Mouse (Mus musculus): Measurements from ENCODE around the gene Khsrp.
"Not testable (repeated sequence)": the region's sequence is repeated elsewhere in the genome, so short reads cannot be mapped to it uniquely, and the experiment has no call there.

Khsrp gene

GRCm38 (mm10) chr17:57030931-57031660 is at the start of gene Khsrp:
TSS of gene Khsrp (minus strand) at chr17:57031522.
- in situ Hi-C loops (cut with MseI, MboI): no loop called here

- in situ Hi-C loops (cut with MseI, MboI): no loop called here
These were observed 48.6 kb upstream of the Khsrp start for GRCm38 (mm10) chr17:57079919-57080318.

- in situ Hi-C loops (cut with MseI, MboI): no loop called here
These were observed 47.0 kb upstream of the Khsrp start, which contains the start of gene Dennd1c for GRCm38 (mm10) chr17:57078336-57078735. TSS of gene Dennd1c (minus strand) at chr17:57078514.

- in situ Hi-C loops (cut with MseI, MboI): no loop called here
These were observed 45.6 kb upstream of the Khsrp start for GRCm38 (mm10) chr17:57076916-57077315.

GRCm38 (mm10) chr17:57070699-57071098 is 39.4 kb upstream of the Khsrp start:
- in situ Hi-C loops (cut with MseI, MboI): no loop called here

GRCm38 (mm10) chr17:57070272-57070671 is 39.0 kb upstream of the Khsrp start:
- in situ Hi-C loops (cut with MseI, MboI): no loop called here

GRCm38 (mm10) chr17:57066908-57067307 is 35.6 kb upstream of the Khsrp start:
- in situ Hi-C loops (cut with MseI, MboI): no loop called here

GRCm38 (mm10) chr17:57063031-57063430 is 31.7 kb upstream of the Khsrp start:
- in situ Hi-C loops (cut with MseI, MboI): no loop called here

- in situ Hi-C loops (cut with MseI, MboI): no loop called here
These were observed 31.2 kb upstream of the Khsrp start for GRCm38 (mm10) chr17:57062548-57062947.

- in situ Hi-C loops (cut with MseI, MboI): no loop called here
These were observed 30.7 kb upstream of the Khsrp start for GRCm38 (mm10) chr17:57062011-57062521.

GRCm38 (mm10) chr17:57061069-57061468 is 29.7 kb upstream of the Khsrp start:
- in situ Hi-C loops (cut with MseI, MboI): no loop called here

GRCm38 (mm10) chr17:57060231-57060801 is 29.0 kb upstream of the Khsrp start:
- in situ Hi-C loops (cut with MseI, MboI): no loop called here

- in situ Hi-C loops (cut with MseI, MboI): no loop called here
These were observed 28.2 kb upstream of the Khsrp start, which contains the start of gene Slc25a23 for GRCm38 (mm10) chr17:57059486-57059977. TSS of gene Slc25a23 (minus strand) at chr17:57059863.

GRCm38 (mm10) chr17:57058891-57059485 is 27.7 kb upstream of the Khsrp start, which contains the start of gene Crb3:
TSS of gene Crb3 (plus strand) at chr17:57059105.
- in situ Hi-C loops (cut with MseI, MboI): no loop called here

GRCm38 (mm10) chr17:57056246-57056645 is 24.9 kb upstream of the Khsrp start:
- in situ Hi-C loops (cut with MseI, MboI): no loop called here

- in situ Hi-C loops (cut with MseI, MboI): not testable (repeated sequence)
These were observed 20.4 kb upstream of the Khsrp start for GRCm38 (mm10) chr17:57051679-57052078.

- in situ Hi-C loops (cut with MseI, MboI): no loop called here
These were observed 17.5 kb upstream of the Khsrp start for GRCm38 (mm10) chr17:57048816-57049215.

GRCm38 (mm10) chr17:57047406-57047805 is 16.1 kb upstream of the Khsrp start:
- in situ Hi-C loops (cut with MseI, MboI): no loop called here

GRCm38 (mm10) chr17:57041554-57041953 is 10.2 kb upstream of the Khsrp start, which contains the start of gene Slc25a41:
TSS of gene Slc25a41 (minus strand) at chr17:57041654.
- in situ Hi-C loops (cut with MseI, MboI): no loop called here

GRCm38 (mm10) chr17:57038978-57039377 is 7.7 kb upstream of the Khsrp start:
- in situ Hi-C loops (cut with MseI, MboI): no loop called here

GRCm38 (mm10) chr17:57032854-57033253 is 1.5 kb upstream of the Khsrp start:
- in situ Hi-C loops (cut with MseI, MboI): no loop called here
